Comparison of ENCODE assay signal across 25 mouse cellular contexts in the genomic region with DNA sequence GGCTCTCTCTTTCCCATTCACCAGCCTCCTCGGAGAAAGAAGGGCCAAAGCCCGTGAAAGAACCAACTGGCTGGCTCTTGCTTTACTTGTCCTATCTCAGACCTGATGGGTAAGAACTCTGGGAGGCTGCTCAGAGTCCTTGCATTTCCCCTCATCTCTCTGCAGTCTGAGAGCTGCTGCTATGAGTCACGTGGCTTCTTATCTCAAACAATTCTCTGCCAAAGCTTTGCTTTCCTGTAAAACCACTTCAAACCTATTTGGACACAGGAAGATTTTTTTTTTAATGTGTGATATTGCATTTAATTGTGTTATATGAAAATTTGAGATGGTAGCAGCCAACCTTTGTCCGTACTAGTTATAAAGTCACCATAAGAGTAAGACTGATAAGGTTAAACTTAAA. TPM values are rescaled to one million over a fixed set of nuclear protein-coding genes. Genes with fewer than 3 reads are reported as not detected.
DNase-seq lines count a peak whose midpoint lies in the region; ATAC-seq and TF ChIP-seq lines count a peak whose summit lies in the region.
"Had no signal": no experiment of that assay in that cellular context is flagged by ENCODE, and none has a peak within 500 bp of the region (broad histone marks: within the 10 kb centered on the region; RNA-seq: fewer than 3 reads in every experiment).

No protein-coding gene starts in this region.

- H3K79me2 ChIP-seq in myocyte (ENCODE audit: control insufficient read depth, insufficient read depth) = no peaks in the 10 kb centered on the region

- H3K9me3 ChIP-seq in lung, postnatal 0 days (ENCODE audit: low read length) = no peaks in the 10 kb centered on the region
- H3K9me3 ChIP-seq: embryonic facial prominence, embryonic 10.5 days; embryonic facial prominence, embryonic 12.5 days; forebrain, embryonic 13.5 days; forebrain, embryonic 15.5 days had no signal

- no peak for TF ChIP-seq EP300 in lung, postnatal 0 days (IDR thresholded peaks at IDR 0.05)

- H3K4me1 ChIP-seq in lung, postnatal 0 days (ENCODE audit: insufficient read depth, low read depth, low read length) = no peaks in the 10 kb centered on the region; the same call in 1 of the 2 replicates
- H3K4me1 ChIP-seq in lung, adult 2 months (ENCODE audit: control insufficient read depth, insufficient read depth, low read length) = no peaks in the 10 kb centered on the region
- H3K4me1 ChIP-seq: embryonic facial prominence, embryonic 10.5 days; embryonic facial prominence, embryonic 12.5 days; forebrain, embryonic 13.5 days; forebrain, embryonic 15.5 days had no signal

- no peak overlapping the region for H3ac ChIP-seq in myocyte (ENCODE audit: control insufficient read depth, insufficient read length)

- H3K4me2 ChIP-seq in lung, postnatal 0 days (replicated peaks; ENCODE audit: low read depth, low read length) = no peak overlapping the region
- H3K4me2 ChIP-seq in myocyte (ENCODE audit: low read depth) = no peak overlapping the region
- H3K4me2 ChIP-seq: embryonic facial prominence, embryonic 12.5 days; forebrain, embryonic 13.5 days; forebrain, embryonic 15.5 days had no signal

- no peaks in the 10 kb centered on the region for H3K27me3 ChIP-seq in lung, postnatal 0 days (replicated peaks; ENCODE audit: insufficient read depth, low read length)
- H3K27me3 ChIP-seq in myocyte (ENCODE audit: control insufficient read depth, insufficient read depth, insufficient read length) = peaks cover 40% of the 10 kb centered on the region
- H3K27me3 ChIP-seq: embryonic facial prominence, embryonic 12.5 days; forebrain, embryonic 13.5 days; forebrain, embryonic 15.5 days had no signal

- 21% methylated on average over 4 of the region's 4 CpGs for WGBS in lung, postnatal 0 days
- 22% methylated on average over 4 of the region's 4 CpGs for WGBS in lung, adult 2 months

- H3K4me3 ChIP-seq in lung, postnatal 0 days (ENCODE audit: low read depth, low read length) = no peak overlapping the region
- H3K4me3 ChIP-seq in lung, adult 2 months (replicated peaks; ENCODE audit: extremely low read depth, low read depth, low read length) = no peak overlapping the region
- no peak overlapping the region for H3K4me3 ChIP-seq in myocyte
- H3K4me3 ChIP-seq: embryonic facial prominence, embryonic 10.5 days; embryonic facial prominence, embryonic 12.5 days; forebrain, embryonic 13.5 days; forebrain, embryonic 15.5 days had no signal

- no peak overlapping the region for H3K9ac ChIP-seq in lung, postnatal 0 days (replicated peaks; ENCODE audit: low read depth)
- H3K9ac ChIP-seq: embryonic facial prominence, embryonic 12.5 days; forebrain, embryonic 13.5 days; forebrain, embryonic 15.5 days; forebrain, postnatal 0 days had no signal

- no peak for TF ChIP-seq POLR2A in lung, adult 2 months (IDR thresholded peaks at IDR 0.05; ENCODE audit: borderline replicate concordance, extremely low read depth, low read depth, low read length)
- no peak for TF ChIP-seq POLR2A in myocyte (IDR thresholded peaks at IDR 0.05; ENCODE audit: insufficient read length, low read depth)

- peak; percentile 21 for DNase-seq in adrenal gland, adult 2 months
- no peak for DNase-seq in adrenal gland, postnatal 14 days
- DNase-seq in lung, postnatal 0 days (ENCODE audit: low spot score) = peak; percentile 46
- no peak for DNase-seq in lung, postnatal 14 days
- DNase-seq in lung, postnatal 36 days = peak; percentile 4
- DNase-seq in lung, adult 2 months = no peak
- DNase-seq in urinary bladder, postnatal 25 days (ENCODE audit: low spot score) = no peak
- DNase-seq: adrenal gland, postnatal 10 days; B cell, adult 2 months; cerebellum, adult 11-12 months; cerebellum, adult 2 months; cerebellum, adult 9-10 months; forebrain, postnatal 0 days had no signal

- no peaks in the 10 kb centered on the region for H3K36me3 ChIP-seq in lung, postnatal 0 days (ENCODE audit: insufficient read depth, low read length)
- no peaks in the 10 kb centered on the region for H3K36me3 ChIP-seq in myocyte (ENCODE audit: control insufficient read depth, insufficient read depth)
- H3K36me3 ChIP-seq: embryonic facial prominence, embryonic 10.5 days; embryonic facial prominence, embryonic 12.5 days; forebrain, embryonic 15.5 days had no signal

- H3K27ac ChIP-seq in lung, postnatal 0 days (ENCODE audit: low read length) = no peak overlapping the region
- H3K27ac ChIP-seq: embryonic facial prominence, embryonic 10.5 days; embryonic facial prominence, embryonic 12.5 days; forebrain, embryonic 13.5 days; forebrain, embryonic 15.5 days had no signal

- ATAC-seq in lung, postnatal 0 days = no peak
- ATAC-seq: activated CD4-positive, CD25-positive, alpha-beta regulatory T cell, adult 4 months; forebrain, embryonic 13.5 days; forebrain, embryonic 15.5 days; forebrain, postnatal 0 days; Patski had no signal

- no peak for TF ChIP-seq CTCF in lung, postnatal 0 days (IDR thresholded peaks at IDR 0.05)
- TF ChIP-seq CTCF in lung, adult 2 months (IDR thresholded peaks at IDR 0.05; ENCODE audit: insufficient read depth, low read length) = no peak

TF ChIP-seq in myocyte, 11 proteins besides CTCF, POLR2A, EP300 and RAD21:
- no peak for TF ChIP-seq REST (IDR thresholded peaks at IDR 0.05; ENCODE audit: insufficient read depth, insufficient read length)
- TF ChIP-seq MYOD1 (IDR thresholded peaks at IDR 0.05; ENCODE audit: control insufficient read depth in 1 of 3, insufficient read length in 2 of 3, low read depth in 2 of 3) = no peak
- TF ChIP-seq POLR2AphosphoS2 (IDR thresholded peaks at IDR 0.05; ENCODE audit: insufficient read length, low read depth) = no peak
- TF ChIP-seq MAX (IDR thresholded peaks at IDR 0.05; ENCODE audit: low read depth) = no peak
- TF ChIP-seq USF1 (IDR thresholded peaks at IDR 0.05; ENCODE audit: low read depth) = peak; percentile 61

RNA-seq across cellular contexts. Expression of gene Tbc1d21, which starts 34.2 kb away (rescaled TPM):
- total RNA-seq in adrenal gland, adult 2 months (2021) = not detected
- polyA plus RNA-seq in adrenal gland, adult 2 months (2012; rRNA removed) = not detected in 2 replicates
- total RNA-seq in adrenal gland, postnatal 14 days (2021) = not detected in 2 replicates
- polyA plus RNA-seq in lung, postnatal 0 days (2015; fragmentation: Nextera tagmentation; extraction: Ambion mirVana) = not detected in 2 replicates
- not detected in 2 replicates for polyA plus RNA-seq in lung, adult 2 months (2012; rRNA removed)
- polyA plus RNA-seq in myocyte (2012; fragmentation: generic; extraction: Trizol) = 0.32 TPM
- total RNA-seq: adrenal gland, adult 18-20 months; adrenal gland, postnatal 10 days; adrenal gland, postnatal 36 days; ES-E14; forebrain, postnatal 0 days had no signal
- polyA plus RNA-seq: activated CD4-positive, CD25-positive, alpha-beta regulatory T cell, adult 4 months; cerebellum, adult 2 months; cortical plate, adult 2 months; embryonic facial prominence, embryonic 10.5 days; embryonic facial prominence, embryonic 12.5 days; forebrain, embryonic 11.5 days; forebrain, embryonic 13.5 days; forebrain, embryonic 15.5 days; forebrain, postnatal 0 days; Patski had no signal

Comparison
In these comparisons a context has a peak if more than half of its experiments do, and no peak if none do; other contexts are left out.
1. DNase-seq: peak in adrenal gland, adult 2 months (single experiment), lung, postnatal 0 days (single experiment) and lung, postnatal 36 days (single experiment); none in adrenal gland, postnatal 14 days (single experiment), lung, postnatal 14 days (single experiment), lung, adult 2 months (single experiment) and urinary bladder, postnatal 25 days (single experiment).